Mouse (Mus musculus) erythroid progenitor cell, adult 5-6 weeks (primary cell): ENCODE measurements around the gene Usp16. TPM values are rescaled to one million over a fixed set of nuclear protein-coding genes. Genes with fewer than 3 reads are reported as not detected.
A peak's percentile ranks its signal among the peaks of the same experiment; 100 is the strongest.
"Not testable (repeated sequence)": the region's sequence is repeated elsewhere in the genome, so short reads cannot be mapped to it uniquely, and the experiment has no call there.

ENCODE experiments used
- ATAC-seq: replicated peaks from 2 replicates; pipeline ENCODE4 v1.8.0; 2016; ENCODE audit warnings: moderate number of reproducible peaks, mild to moderate bottlenecking, moderate TSS enrichment, inconsistent platforms; ENCODE audit not compliant: poor library complexity, low FRiP score, severe bottlenecking
- total RNA-seq, 2 experiments: library from RNA; stranded (forward) in 1 of 2; stranded (reverse) in 1 of 2; fragments of 150-400 nt in 1 of 2; fragments of 186-747, 209-891 nt in 1 of 2; gene quantifications; 2 replicates each; pipeline versions ENCODE4 v1.2.3 to v1.2.4; 2015 to 2017; ENCODE audit warnings: low replicate concordance in 2 of 2

Usp16 gene
- total RNA-seq, 2 experiments from 2014 or later = 26.8 to 41.9 TPM

- no peak for ATAC-seq
These were observed 16.1 kb downstream of the Usp16 start for GRCm38 (mm10) chr16:87470579-87470978.

DNA sequence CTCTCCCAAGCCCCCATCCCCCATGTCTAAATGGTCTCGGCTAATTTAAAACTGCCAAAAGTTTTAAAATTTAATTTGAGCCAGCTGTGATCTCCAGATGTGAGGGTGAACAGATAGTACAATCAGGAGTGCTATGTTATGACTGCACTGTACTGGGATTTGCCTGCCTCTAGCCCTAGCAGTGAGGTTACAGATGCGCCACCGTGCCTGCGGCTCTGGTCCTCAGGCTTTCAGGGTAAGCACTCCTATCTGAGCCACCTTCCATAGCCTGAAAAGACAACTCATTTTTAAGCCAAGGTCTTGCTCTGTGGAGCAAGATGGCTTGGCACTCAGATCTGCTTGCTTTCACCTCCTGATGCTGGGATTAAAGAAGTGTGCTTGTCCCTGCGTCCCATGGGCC lies 29.9 kb downstream of the Usp16 start:
- no peak for ATAC-seq

DNA sequence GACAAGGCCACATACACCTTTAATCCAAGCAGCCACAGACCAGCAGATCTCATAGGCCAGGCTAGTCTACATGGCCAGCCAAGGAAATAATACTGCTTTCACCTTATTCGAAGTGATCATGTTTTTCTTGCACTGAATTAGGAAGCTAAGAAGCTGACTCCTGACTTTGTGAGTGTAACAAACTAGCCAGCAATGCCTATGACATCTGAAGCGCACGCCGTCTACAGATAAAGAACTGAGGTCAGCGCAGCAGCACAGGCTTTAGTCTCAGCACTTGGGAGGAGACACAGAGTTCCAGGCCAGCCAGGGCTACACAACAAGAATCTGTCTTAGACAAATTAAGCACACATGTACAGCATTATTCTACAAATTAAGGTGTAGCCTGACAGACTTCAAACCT lies 32.2 kb downstream of the Usp16 start:
- ATAC-seq = no peak

DNA sequence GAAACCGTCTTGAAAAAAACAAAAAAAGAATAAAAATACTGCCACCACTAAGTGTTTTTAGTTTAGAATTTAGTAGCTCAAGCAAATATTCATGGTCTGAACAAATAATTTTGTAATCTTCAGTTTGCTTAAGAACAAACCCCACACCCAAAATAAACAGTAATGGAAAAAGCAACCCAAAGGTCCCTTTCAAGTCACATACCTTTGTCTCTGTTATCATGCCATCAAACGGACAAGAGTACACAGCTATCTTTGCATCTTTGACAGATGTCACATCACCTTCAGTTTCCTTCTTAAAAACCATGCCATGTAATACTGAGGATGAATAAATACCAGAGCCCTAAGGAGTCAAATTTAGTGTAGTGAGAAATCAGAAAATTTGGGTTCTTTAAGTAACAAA lies 34.1 kb downstream of the Usp16 start:
- ATAC-seq = no peak

- ATAC-seq = not testable (repeated sequence)
These were observed 37.8 kb downstream of the Usp16 start for GRCm38 (mm10) chr16:87492191-87492792.

GRCm38 (mm10) chr16:87494955-87495655 lies 40.6 kb downstream of the Usp16 start:
- peak; percentile 41 for ATAC-seq

- peak; percentile 99 for ATAC-seq
These were observed 41.4 kb downstream of the Usp16 start, which contains the start of gene Cct8 for GRCm38 (mm10) chr16:87495716-87496447. TSS of gene Cct8 (minus strand) at chr16:87495873.

- ATAC-seq = no peak
These were observed 42.2 kb downstream of the Usp16 start for GRCm38 (mm10) chr16:87496728-87497127.

- ATAC-seq = no peak
These were observed 42.7 kb downstream of the Usp16 start for GRCm38 (mm10) chr16:87497171-87497570.

- no peak for ATAC-seq
These were observed 45.1 kb downstream of the Usp16 start for GRCm38 (mm10) chr16:87499556-87499955.

- no peak for ATAC-seq
These were observed 47.0 kb downstream of the Usp16 start for GRCm38 (mm10) chr16:87501304-87502078.

- no peak for ATAC-seq
These were observed 57.2 kb downstream of the Usp16 start for GRCm38 (mm10) chr16:87511706-87512105.

DNA sequence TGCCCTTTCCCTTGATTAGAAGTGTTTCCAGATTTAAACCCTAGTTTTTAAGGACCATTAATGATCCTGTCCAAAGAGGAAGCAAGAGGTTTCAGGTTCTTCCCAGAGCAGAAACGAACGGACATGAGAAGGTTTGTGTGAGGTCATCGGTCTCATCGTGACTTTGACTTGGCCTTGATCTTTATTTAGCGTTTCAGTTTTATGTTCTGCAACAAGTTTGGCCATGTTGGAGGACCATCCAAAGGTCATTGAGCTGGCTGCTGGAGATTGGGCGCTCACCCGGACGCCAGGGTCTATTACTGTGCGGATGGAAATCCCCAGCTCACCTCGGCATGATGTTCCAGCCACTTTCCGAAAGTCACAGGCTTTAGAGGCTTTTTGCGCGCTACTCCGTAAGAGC lies 57.8 kb downstream of the Usp16 start:
- ATAC-seq = no peak

DNA sequence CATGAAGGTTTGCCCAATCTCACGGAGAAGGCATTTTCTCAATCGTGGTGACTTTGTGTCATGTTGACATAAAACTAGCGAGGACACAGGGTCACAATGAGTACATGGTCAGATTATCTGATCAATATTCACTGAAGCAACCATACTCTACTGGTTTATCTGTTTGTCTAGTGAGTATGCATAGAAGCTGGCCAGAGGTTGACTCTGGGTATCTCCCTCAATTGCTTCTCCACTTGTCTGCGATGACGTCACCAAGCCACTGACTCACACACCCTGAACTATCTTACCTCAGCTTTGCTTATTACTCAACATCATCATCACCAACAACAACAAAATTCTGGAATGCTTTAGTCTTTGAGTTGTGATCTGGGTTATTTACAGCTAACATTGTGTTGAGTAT lies 69.7 kb downstream of the Usp16 start:
- no peak for ATAC-seq

DNA sequence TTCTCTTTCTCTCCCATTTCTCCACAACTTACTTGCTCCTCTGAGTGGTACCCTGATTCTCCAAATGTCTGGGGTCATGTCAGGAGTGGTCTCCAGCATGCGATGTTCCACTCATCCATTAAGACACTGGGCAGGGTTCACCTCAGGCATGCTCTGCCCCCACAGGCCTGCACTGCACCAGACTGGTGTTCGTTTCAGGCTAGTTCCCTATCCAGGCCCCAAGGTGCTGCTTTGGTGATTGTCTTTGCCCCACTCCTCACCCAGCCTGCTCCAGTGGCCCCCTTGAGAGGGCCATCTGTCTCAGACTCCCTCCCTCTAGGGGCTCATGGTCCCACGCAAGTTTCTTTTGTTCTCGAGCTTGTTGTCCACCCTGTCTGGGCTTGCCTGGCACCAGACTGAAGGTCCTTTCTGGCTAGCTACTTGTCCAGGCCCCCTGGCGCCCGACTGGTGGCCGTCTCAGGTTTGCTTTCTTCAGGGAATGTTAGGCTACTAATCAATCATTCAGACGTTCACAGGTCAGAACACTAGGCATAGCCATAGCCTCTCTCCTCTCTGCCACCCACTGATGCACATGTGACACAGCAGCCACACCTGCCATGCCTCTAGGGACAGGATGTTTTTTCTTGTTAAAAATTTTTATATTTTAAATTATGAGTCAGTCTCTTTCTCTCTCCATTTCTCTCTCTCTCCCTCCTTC lies 73.2 kb downstream of the Usp16 start:
- no peak for ATAC-seq

GRCm38 (mm10) chr16:87528755-87529154 lies 74.3 kb downstream of the Usp16 start:
- no peak for ATAC-seq
